In the genomic region with DNA sequence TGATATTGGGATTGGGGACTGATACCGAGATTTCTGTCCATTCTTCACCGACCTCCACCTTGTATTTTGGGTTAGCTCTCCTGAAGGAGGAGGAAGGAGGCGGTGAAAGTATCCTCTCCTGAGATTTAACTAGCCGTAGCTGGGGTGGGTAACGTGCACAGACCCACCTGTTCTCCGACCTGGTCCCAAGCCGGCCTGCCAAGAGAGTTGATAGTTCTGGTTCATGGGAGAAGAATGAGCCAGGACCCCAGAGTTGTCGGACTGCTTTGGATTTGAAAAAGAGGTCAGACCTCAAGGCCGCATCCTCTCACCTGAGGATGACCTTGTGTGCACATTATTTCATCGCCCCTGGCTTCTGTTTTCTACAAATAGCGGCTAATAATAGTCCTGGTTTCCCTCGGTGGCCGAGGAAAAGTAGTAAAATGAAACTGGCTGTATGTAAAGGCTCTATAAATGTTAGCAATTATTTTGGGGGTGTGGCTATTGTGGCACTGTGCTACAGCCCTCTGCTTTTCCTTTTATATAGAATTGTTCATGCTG, we compare ENCODE assay signal across 8 mouse cellular contexts. TPM values are rescaled to one million over a fixed set of nuclear protein-coding genes. Genes with fewer than 3 reads are reported as not detected.
DNase-seq lines count a peak whose midpoint lies in the region; ATAC-seq and TF ChIP-seq lines count a peak whose summit lies in the region.

No protein-coding gene starts in this region.

- TF ChIP-seq POLR2A in spleen, adult 2 months (IDR thresholded peaks at IDR 0.05; ENCODE audit: low read depth, low read length) = no peak
- TF ChIP-seq POLR2A in olfactory bulb, adult 2 months (IDR thresholded peaks at IDR 0.05; ENCODE audit: insufficient read depth, low read depth, low read length) = no peak

- no peaks in the 10 kb centered on the region for H3K9me3 ChIP-seq in heart, embryonic 13.5 days
- no peaks in the 10 kb centered on the region for H3K9me3 ChIP-seq in limb, embryonic 12.5 days

- H3K9ac ChIP-seq in heart, embryonic 13.5 days = peak overlapping the region; percentile 92
- peak overlapping the region; percentile 83 for H3K9ac ChIP-seq in limb, embryonic 12.5 days (replicated peaks)

- peaks cover 6% of the 10 kb centered on the region for H3K4me1 ChIP-seq in spleen, adult 2 months (ENCODE audit: control insufficient read depth, insufficient read depth, insufficient read length)
- H3K4me1 ChIP-seq in heart, embryonic 13.5 days = peaks cover 52% of the 10 kb centered on the region
- H3K4me1 ChIP-seq in limb, embryonic 12.5 days (replicated peaks) = peaks cover 18% of the 10 kb centered on the region
- H3K4me1 ChIP-seq in olfactory bulb, adult 2 months (ENCODE audit: control insufficient read depth, insufficient read depth, low read length) = no peaks in the 10 kb centered on the region

- intact Hi-C loops in gastrocnemius, postnatal 36 days (cut with DNase I) = no loop called here

- H3K36me3 ChIP-seq in spleen, adult 2 months (ENCODE audit: control insufficient read depth, insufficient read depth, low read length) = no peaks in the 10 kb centered on the region; the same call in 1 of the 2 replicates
- H3K36me3 ChIP-seq in heart, embryonic 13.5 days = peaks cover under 1% of the 10 kb centered on the region; the same call in 1 of the 2 replicates
- no peaks in the 10 kb centered on the region for H3K36me3 ChIP-seq in limb, embryonic 12.5 days

- H3K4me2 ChIP-seq in heart, embryonic 13.5 days = peak overlapping the region; percentile 73
- H3K4me2 ChIP-seq in limb, embryonic 12.5 days = peak overlapping the region; percentile 76

- DNase-seq in adrenal gland, adult (ENCODE audit: inconsistent age in 2 of 2, low spot score in 1 of 2) = peak; percentile 25 to 70
- no peak for DNase-seq in adrenal gland, adult 2 months
- no peak for DNase-seq in spleen, adult 2 months (ENCODE audit: low read depth in 1 of 2, low spot score in 2 of 2)
- no peak for DNase-seq in spleen, adult 18-20 months
- DNase-seq in gastrocnemius, postnatal 36 days = no peak

- no peaks in the 10 kb centered on the region for H3K27me3 ChIP-seq in spleen, adult 2 months (ENCODE audit: control insufficient read depth, insufficient read depth, low read length)
- H3K27me3 ChIP-seq in heart, embryonic 13.5 days (replicated peaks) = no peaks in the 10 kb centered on the region
- no peaks in the 10 kb centered on the region for H3K27me3 ChIP-seq in limb, embryonic 12.5 days

- 1% methylated on average over 13 of the region's 13 CpGs for WGBS in spleen, adult 2 months
- under 1% methylated on average over 13 of the region's 13 CpGs for WGBS in heart, embryonic 13.5 days
- under 1% methylated on average over 13 of the region's 13 CpGs for WGBS in limb, embryonic 12.5 days
- WGBS in olfactory bulb, adult 2 months = 0% methylated on average over 13 of the region's 13 CpGs

- no peak for TF ChIP-seq CTCF in spleen, adult 2 months (IDR thresholded peaks at IDR 0.05; ENCODE audit: extremely low read depth, insufficient read depth, insufficient read length, insufficient replicate concordance)
- no peak for TF ChIP-seq CTCF in olfactory bulb, adult 2 months (IDR thresholded peaks at IDR 0.05; ENCODE audit: insufficient read depth, low read depth, low read length)

- ATAC-seq in heart, embryonic 13.5 days (ENCODE audit: extremely low read depth, insufficient number of reproducible peaks, low FRiP score, low TSS enrichment) = no peak
- ATAC-seq in limb, embryonic 12.5 days (ENCODE audit: insufficient number of reproducible peaks, insufficient read depth, low FRiP score, low TSS enrichment, low read depth) = no peak

- H3K27ac ChIP-seq in spleen, adult 2 months (ENCODE audit: insufficient read depth, low read length) = peak overlapping the region; percentile 95
- H3K27ac ChIP-seq in heart, embryonic 13.5 days (replicated peaks) = peak overlapping the region; percentile 97
- peak overlapping the region; percentile 95 for H3K27ac ChIP-seq in limb, embryonic 12.5 days
- peak overlapping the region; percentile 99 for H3K27ac ChIP-seq in olfactory bulb, adult 2 months (ENCODE audit: insufficient read depth, low read depth, low read length)

- H3K4me3 ChIP-seq in spleen, adult 2 months (ENCODE audit: extremely low read depth, insufficient read depth, insufficient read length) = peak overlapping the region; percentile 77
- peak overlapping the region; percentile 86 for H3K4me3 ChIP-seq in heart, embryonic 13.5 days
- H3K4me3 ChIP-seq in limb, embryonic 12.5 days (replicated peaks) = peak overlapping the region; percentile 69
- H3K4me3 ChIP-seq in olfactory bulb, adult 2 months (ENCODE audit: insufficient read depth, low read depth, low read length) = peak overlapping the region; percentile 92

RNA-seq across cellular contexts. Expression of a gene that starts 1.0 kb away (rescaled TPM):
- 100 to 1,000 TPM; 282 to 298 TPM for total RNA-seq in adrenal gland, adult 2 months (2021)
- polyA plus RNA-seq in adrenal gland, adult 2 months (2012; rRNA removed) = 164 and 223 TPM in 2 replicates
- 112 and 119 TPM in 2 replicates for polyA plus RNA-seq in spleen, adult 2 months (2012; rRNA removed)
- polyA plus RNA-seq in heart, embryonic 13.5 days (2015; fragmentation: Nextera tagmentation; extraction: Ambion mirVana) = 353 and 358 TPM in 2 replicates
- 347 and 388 TPM in 2 replicates for polyA plus RNA-seq in limb, embryonic 12.5 days (2016; fragmentation: Nextera tagmentation; extraction: Ambion mirVana)
- polyA plus RNA-seq in olfactory bulb, adult 2 months (2012; ENCODE audit: insufficient read depth, insufficient read length, low replicate concordance, missing spikeins) = 169 and 643 TPM in 2 replicates
- 10 to 100 TPM; 85.5 to 94.7 TPM for total RNA-seq in gastrocnemius, postnatal 36 days (2021)

RNA-seq across cellular contexts. Expression of a gene that starts 26.6 kb away (rescaled TPM):
- total RNA-seq in adrenal gland, adult 2 months (2021) = not detected
- polyA plus RNA-seq in adrenal gland, adult 2 months (2012; rRNA removed) = not detected in 2 replicates
- not detected in 2 replicates for polyA plus RNA-seq in spleen, adult 2 months (2012; rRNA removed)
- not detected in 2 replicates for polyA plus RNA-seq in heart, embryonic 13.5 days (2015; fragmentation: Nextera tagmentation; extraction: Ambion mirVana)
- polyA plus RNA-seq in limb, embryonic 12.5 days (2016; fragmentation: Nextera tagmentation; extraction: Ambion mirVana) = not detected in 2 replicates
- not detected in 2 replicates for polyA plus RNA-seq in olfactory bulb, adult 2 months (2012; ENCODE audit: insufficient read depth, insufficient read length, low replicate concordance, missing spikeins)
- total RNA-seq in gastrocnemius, postnatal 36 days (2021) = not detected

RNA-seq across cellular contexts. Expression of a gene that starts 41.2 kb away (rescaled TPM):
- total RNA-seq in adrenal gland, adult 2 months (2021) = not detected
- polyA plus RNA-seq in adrenal gland, adult 2 months (2012; rRNA removed) = not detected in 2 replicates
- not detected in 2 replicates for polyA plus RNA-seq in spleen, adult 2 months (2012; rRNA removed)
- not detected in 2 replicates for polyA plus RNA-seq in heart, embryonic 13.5 days (2015; fragmentation: Nextera tagmentation; extraction: Ambion mirVana)
- not detected in 2 replicates for polyA plus RNA-seq in limb, embryonic 12.5 days (2016; fragmentation: Nextera tagmentation; extraction: Ambion mirVana)
- not detected in 2 replicates for polyA plus RNA-seq in olfactory bulb, adult 2 months (2012; ENCODE audit: insufficient read depth, insufficient read length, low replicate concordance, missing spikeins)
- total RNA-seq in gastrocnemius, postnatal 36 days (2021) = not detected

RNA-seq across cellular contexts. Expression of a gene that starts 50.2 kb away (rescaled TPM):
- total RNA-seq in adrenal gland, adult 2 months (2021) = not detected
- polyA plus RNA-seq in adrenal gland, adult 2 months (2012; rRNA removed) = not detected in 2 replicates
- not detected in 2 replicates for polyA plus RNA-seq in spleen, adult 2 months (2012; rRNA removed)
- polyA plus RNA-seq in heart, embryonic 13.5 days (2015; fragmentation: Nextera tagmentation; extraction: Ambion mirVana) = not detected in 2 replicates
- polyA plus RNA-seq in limb, embryonic 12.5 days (2016; fragmentation: Nextera tagmentation; extraction: Ambion mirVana) = not detected in 2 replicates
- polyA plus RNA-seq in olfactory bulb, adult 2 months (2012; ENCODE audit: insufficient read depth, insufficient read length, low replicate concordance, missing spikeins) = not detected in 2 replicates
- not detected for total RNA-seq in gastrocnemius, postnatal 36 days (2021)

Comparison
In these comparisons a context has a peak if more than half of its experiments do, and no peak if none do; other contexts are left out.
1. DNase-seq: peak in adrenal gland, adult (2 of 2); none in adrenal gland, adult 2 months (single experiment), spleen, adult 2 months (0 of 2), spleen, adult 18-20 months (0 of 2) and gastrocnemius, postnatal 36 days (0 of 2).
2. Peak in every context shown above with its lines, with median percentiles within 50 percentile points of each other: H3K27ac ChIP-seq and H3K4me3 ChIP-seq.